Mouse (Mus musculus) liver, postnatal 0 days (tissue): Measurements from ENCODE around the gene Mapk3.

Source experiments
- CTCF ChIP-seq: sonication (generic); IDR thresholded peaks from 2 replicates; pipeline ENCODE4 v1.5.1; 2016; ENCODE audit warnings: antibody characterized with exemption, low read depth
- EP300 ChIP-seq: IDR thresholded peaks from 2 replicates; pipeline ENCODE4 v1.6.1; 2016; ENCODE audit warnings: antibody characterized with exemption, low read depth, mild to moderate bottlenecking

- TF ChIP-seq CTCF: no peak
- no peak for TF ChIP-seq EP300
These were observed 18.1 kb downstream of the Mapk3 start for GRCm38 (mm10) chr7:126777476-126777875.
